Mouse (Mus musculus): ENCODE measurements at regions not wholly inside any gene's neighbourhood (a gene's known extent, or its start where the extent isn't known, plus 50 kb on each side); places are given as distances from the start of the nearest gene placed in this dataset.
A peak's percentile ranks its signal among the peaks of the same experiment; 100 is the strongest.

DNA sequence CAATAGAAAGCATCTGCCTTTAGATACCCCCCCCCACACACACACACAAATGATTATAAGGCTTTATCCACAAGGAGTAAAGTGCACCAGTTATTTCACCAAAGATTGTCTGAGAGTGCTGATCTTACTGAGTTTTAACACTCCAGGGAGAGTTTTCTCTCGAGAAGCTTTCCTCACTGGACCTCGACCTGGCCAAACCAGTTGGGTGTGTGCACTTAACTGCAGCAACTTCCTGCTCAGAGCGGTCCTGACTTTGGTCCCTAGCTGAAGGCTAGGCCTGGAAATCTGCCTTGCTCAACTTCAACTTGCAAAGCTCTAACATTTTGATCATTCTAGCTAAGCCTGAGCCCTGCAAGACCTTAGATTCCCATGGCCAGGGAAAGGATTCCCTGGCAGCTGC is 549.3 kb downstream of the Ankrd7 start:
- DNase-seq (ENCODE audit: low read depth, low spot score), result no peak

DNA sequence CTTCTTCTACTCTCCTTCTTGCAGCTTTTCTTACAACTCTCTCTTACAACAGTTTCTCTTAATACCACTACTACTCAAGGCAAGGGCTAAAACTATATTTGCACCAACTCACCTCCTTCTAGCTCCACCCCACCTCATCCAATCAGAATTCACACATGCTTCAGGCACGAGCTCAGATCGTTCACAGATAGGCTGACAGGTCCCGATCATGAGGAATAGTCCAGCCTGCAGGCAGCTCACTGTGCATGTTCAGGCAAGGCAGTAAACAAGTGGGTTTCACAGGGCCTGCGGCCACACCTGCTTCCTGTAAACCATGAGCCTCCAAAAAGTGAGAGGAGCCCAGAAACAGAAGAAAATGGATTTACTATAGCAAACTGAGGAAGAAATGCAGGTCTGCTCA is 590.9 kb downstream of the Ankrd7 start:
- peak; percentile 54 for DNase-seq (ENCODE audit: low read depth, low spot score)

All from R1 (cell line).